Mouse (Mus musculus): ENCODE data around the gene Hira.

- TF ChIP-seq TCF3 (IDR thresholded peaks at IDR 0.05; ENCODE audit: insufficient read length, low read depth) (no peak), POLR2A (IDR thresholded peaks at IDR 0.05; ENCODE audit: insufficient read length, low read depth) (no peak), POLR2AphosphoS2 (IDR thresholded peaks at IDR 0.05; ENCODE audit: insufficient read length, low read depth) (no peak), MAX (IDR thresholded peaks at IDR 0.05; ENCODE audit: low read depth) (no peak), USF1 (IDR thresholded peaks at IDR 0.05; ENCODE audit: low read depth) (no peak), TCF12 (IDR thresholded peaks at IDR 0.05; ENCODE audit: insufficient read depth, poor library complexity, severe bottlenecking) (no peak), REST (IDR thresholded peaks at IDR 0.05; ENCODE audit: insufficient read depth, insufficient read length) (no peak), MYOG (IDR thresholded peaks at IDR 0.05; ENCODE audit: control insufficient read depth in 1 of 3, insufficient read depth in 1 of 3, insufficient read length in 2 of 3, low read depth in 2 of 3) (no peak), MYOD1 (IDR thresholded peaks at IDR 0.05; ENCODE audit: control insufficient read depth in 1 of 3, insufficient read length in 2 of 3, low read depth in 2 of 3) (no peak), SRF (IDR thresholded peaks at IDR 0.05; ENCODE audit: control insufficient read depth, insufficient read length, low read depth) (no peak), CEBPB (IDR thresholded peaks at IDR 0.05; ENCODE audit: insufficient read depth, poor library complexity, severe bottlenecking) (no peak)
These were observed 133.9 kb downstream of the Hira start for GRCm38 (mm10) chr16:19010710-19011109.

Data from myocyte (in vitro differentiated cells).